Mouse (Mus musculus): ENCODE data around the gene Ift80. TPM values are rescaled to one million over a fixed set of nuclear protein-coding genes. Genes with fewer than 3 reads are reported as not detected.

Gene Ift80
- polyA plus RNA-seq, 1 experiment = 4.1 TPM

GRCm38 (mm10) chr3:69045400-69045703 lies 41.0 kb upstream of the Ift80 start:
- Histone ChIP-seq H3K36me3 (ENCODE audit: control insufficient read depth, insufficient read depth) (peaks cover 31% of the 10 kb centered on the region), H3K27me3 (ENCODE audit: control insufficient read depth, insufficient read depth, insufficient read length) (no peaks in the 10 kb centered on the region), H3K79me3 (ENCODE audit: low read depth) (peaks cover 39% of the 10 kb centered on the region), H3K4me3 (ENCODE audit: insufficient read depth, poor library complexity, severe bottlenecking) (peak overlapping the region; percentile 61), H3ac (ENCODE audit: control insufficient read depth, insufficient read length, low read depth) (peak overlapping the region; percentile 94), H3K79me2 (ENCODE audit: control insufficient read depth, insufficient read depth) (peaks cover 41% of the 10 kb centered on the region)
- no peak for TF ChIP-seq FOSL1 (IDR thresholded peaks at IDR 0.05; ENCODE audit: insufficient read depth, low read length, poor library complexity, severe bottlenecking)
- TF ChIP-seq MYOG (IDR thresholded peaks at IDR 0.05; ENCODE audit: control insufficient read depth, extremely low read depth, insufficient read length) = no peak
- no peak for TF ChIP-seq USF1 (IDR thresholded peaks at IDR 0.05; ENCODE audit: low read depth)
- TF ChIP-seq MYOD1 (IDR thresholded peaks at IDR 0.05; ENCODE audit: control insufficient read depth, insufficient read length, low read depth) = no peak
- no peak for TF ChIP-seq CTCF (IDR thresholded peaks at IDR 0.05; ENCODE audit: control insufficient read depth, insufficient read depth, insufficient read length)
- TF ChIP-seq MAX (IDR thresholded peaks at IDR 0.05) = no peak
- TF ChIP-seq CEBPB (IDR thresholded peaks at IDR 0.05; ENCODE audit: low read depth) = no peak

GRCm38 (mm10) chr3:69044645-69045399 lies 40.5 kb upstream of the Ift80 start, which contains the start of gene Trim59:
Trim59 (minus strand) TSS chr3:69044755.
- no peak for TF ChIP-seq MYOG (IDR thresholded peaks at IDR 0.05; ENCODE audit: control insufficient read depth, extremely low read depth, insufficient read length)
- no peak for TF ChIP-seq USF1 (IDR thresholded peaks at IDR 0.05; ENCODE audit: low read depth)
- no peak for TF ChIP-seq MAX (IDR thresholded peaks at IDR 0.05)
- TF ChIP-seq FOSL1 (IDR thresholded peaks at IDR 0.05; ENCODE audit: insufficient read depth, low read length, poor library complexity, severe bottlenecking) = no peak
- no peak for TF ChIP-seq CTCF (IDR thresholded peaks at IDR 0.05; ENCODE audit: control insufficient read depth, insufficient read depth, insufficient read length)
- no peak for TF ChIP-seq MYOD1 (IDR thresholded peaks at IDR 0.05; ENCODE audit: control insufficient read depth, insufficient read length, low read depth)
- TF ChIP-seq CEBPB (IDR thresholded peaks at IDR 0.05; ENCODE audit: low read depth) = no peak
- Histone ChIP-seq H3K79me3 (ENCODE audit: low read depth) (peaks cover 45% of the 10 kb centered on the region), H3K79me2 (ENCODE audit: control insufficient read depth, insufficient read depth) (peaks cover 47% of the 10 kb centered on the region), H3K36me3 (ENCODE audit: control insufficient read depth, insufficient read depth) (peaks cover 36% of the 10 kb centered on the region), H3K27me3 (ENCODE audit: control insufficient read depth, insufficient read depth, insufficient read length) (no peaks in the 10 kb centered on the region), H3K4me3 (ENCODE audit: insufficient read depth, poor library complexity, severe bottlenecking) (peak within 1 kb of the TSS; percentile 61), H3ac (ENCODE audit: control insufficient read depth, insufficient read length, low read depth) (peak within 1 kb of the TSS; percentile 94)

DNA sequence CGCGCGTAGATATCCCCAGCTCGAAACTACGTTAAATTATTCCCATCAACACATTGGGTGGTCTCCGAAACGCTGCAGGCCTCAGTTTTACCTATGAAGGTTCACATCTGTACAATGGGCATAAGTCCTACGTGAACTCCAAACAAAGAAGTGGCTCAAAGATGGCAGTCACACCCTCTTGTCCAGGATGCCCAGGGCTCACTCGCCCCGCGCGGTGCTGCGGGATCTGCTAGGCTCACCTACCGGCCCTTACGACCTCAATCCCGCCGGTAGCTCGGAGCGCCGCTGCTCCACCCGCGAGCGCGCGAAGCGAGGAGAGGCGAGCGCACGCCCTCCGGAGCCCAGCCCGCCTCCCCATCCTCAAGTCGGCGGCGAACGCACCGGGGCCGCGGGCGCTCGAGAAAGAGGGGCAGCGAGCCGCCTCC lies 39.8 kb upstream of the Ift80 start:
- Histone ChIP-seq H3ac (ENCODE audit: control insufficient read depth, insufficient read length, low read depth) (peak overlapping the region; percentile 82), H3K79me2 (ENCODE audit: control insufficient read depth, insufficient read depth) (peaks cover 53% of the 10 kb centered on the region), H3K4me3 (ENCODE audit: insufficient read depth, poor library complexity, severe bottlenecking) (peak overlapping the region; percentile 61), H3K36me3 (ENCODE audit: control insufficient read depth, insufficient read depth) (peaks cover 43% of the 10 kb centered on the region), H3K27me3 (ENCODE audit: control insufficient read depth, insufficient read depth, insufficient read length) (no peaks in the 10 kb centered on the region), H3K79me3 (ENCODE audit: low read depth) (peaks cover 51% of the 10 kb centered on the region)
- TF ChIP-seq MYOD1 (IDR thresholded peaks at IDR 0.05; ENCODE audit: control insufficient read depth, insufficient read length, low read depth) (no peak), MAX (IDR thresholded peaks at IDR 0.05) (no peak), CTCF (IDR thresholded peaks at IDR 0.05; ENCODE audit: control insufficient read depth, insufficient read depth, insufficient read length) (no peak), USF1 (IDR thresholded peaks at IDR 0.05; ENCODE audit: low read depth) (no peak), CEBPB (IDR thresholded peaks at IDR 0.05; ENCODE audit: low read depth) (no peak), FOSL1 (IDR thresholded peaks at IDR 0.05; ENCODE audit: insufficient read depth, low read length, poor library complexity, severe bottlenecking) (no peak), MYOG (IDR thresholded peaks at IDR 0.05; ENCODE audit: control insufficient read depth, extremely low read depth, insufficient read length) (no peak)

DNA sequence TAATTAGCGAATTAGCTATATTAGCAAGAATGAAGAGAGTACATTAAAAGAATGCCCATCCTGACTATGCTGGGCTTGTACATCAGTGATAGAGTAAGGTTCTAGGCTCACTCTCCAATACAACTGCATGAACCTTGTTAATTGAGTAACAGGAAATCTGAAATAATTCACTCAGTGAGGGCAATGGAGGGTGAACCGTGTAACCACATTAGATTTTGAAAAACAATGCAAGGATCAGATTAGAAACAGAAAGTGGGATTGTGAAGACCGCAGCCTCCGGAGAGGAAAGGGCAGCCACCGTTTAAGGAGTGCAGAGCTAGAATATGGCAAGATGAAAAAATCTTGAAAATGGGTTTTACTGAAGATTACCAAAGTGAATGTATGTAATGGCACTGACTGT lies 36.9 kb upstream of the Ift80 start:
- TF ChIP-seq USF1 (IDR thresholded peaks at IDR 0.05; ENCODE audit: low read depth) (no peak), MYOG (IDR thresholded peaks at IDR 0.05; ENCODE audit: control insufficient read depth, extremely low read depth, insufficient read length) (no peak), CTCF (IDR thresholded peaks at IDR 0.05; ENCODE audit: control insufficient read depth, insufficient read depth, insufficient read length) (no peak), MAX (IDR thresholded peaks at IDR 0.05) (no peak), FOSL1 (IDR thresholded peaks at IDR 0.05; ENCODE audit: insufficient read depth, low read length, poor library complexity, severe bottlenecking) (no peak), MYOD1 (IDR thresholded peaks at IDR 0.05; ENCODE audit: control insufficient read depth, insufficient read length, low read depth) (no peak), CEBPB (IDR thresholded peaks at IDR 0.05; ENCODE audit: low read depth) (no peak)
- Histone ChIP-seq H3ac (ENCODE audit: control insufficient read depth, insufficient read length, low read depth) (no peak overlapping the region), H3K4me3 (ENCODE audit: insufficient read depth, poor library complexity, severe bottlenecking) (no peak overlapping the region), H3K27me3 (ENCODE audit: control insufficient read depth, insufficient read depth, insufficient read length) (no peaks in the 10 kb centered on the region), H3K79me2 (ENCODE audit: control insufficient read depth, insufficient read depth) (peaks cover 82% of the 10 kb centered on the region), H3K36me3 (ENCODE audit: control insufficient read depth, insufficient read depth) (peaks cover 70% of the 10 kb centered on the region), H3K79me3 (ENCODE audit: low read depth) (peaks cover 74% of the 10 kb centered on the region)

DNA sequence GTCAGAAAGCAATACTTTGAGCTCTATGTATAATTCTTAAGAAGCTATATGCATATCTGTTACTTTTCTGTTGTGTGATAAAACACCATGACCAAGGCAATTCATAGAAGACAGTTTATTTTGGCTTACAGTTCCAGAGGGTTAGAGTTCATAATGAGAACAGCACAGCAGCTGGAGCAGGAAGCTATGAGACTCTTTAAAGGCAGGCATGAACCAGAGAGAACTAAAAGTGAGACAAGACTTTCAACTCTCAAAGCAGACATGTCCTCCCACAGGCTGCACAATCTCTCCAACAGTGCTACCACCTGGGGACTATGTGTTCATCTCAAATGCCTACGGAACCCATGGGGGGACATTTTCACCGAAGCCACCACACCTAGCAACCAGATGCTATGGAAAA lies 35.7 kb upstream of the Ift80 start:
- H3K79me3 ChIP-seq (ENCODE audit: low read depth) = peaks cover 83% of the 10 kb centered on the region
- peaks cover 93% of the 10 kb centered on the region for H3K79me2 ChIP-seq (ENCODE audit: control insufficient read depth, insufficient read depth)
- H3K27me3 ChIP-seq (ENCODE audit: control insufficient read depth, insufficient read depth, insufficient read length) = no peaks in the 10 kb centered on the region
- peaks cover 81% of the 10 kb centered on the region for H3K36me3 ChIP-seq (ENCODE audit: control insufficient read depth, insufficient read depth)
- no peak overlapping the region for H3ac ChIP-seq (ENCODE audit: control insufficient read depth, insufficient read length, low read depth)
- H3K4me3 ChIP-seq (ENCODE audit: insufficient read depth, poor library complexity, severe bottlenecking) = no peak overlapping the region
- TF ChIP-seq USF1 (IDR thresholded peaks at IDR 0.05; ENCODE audit: low read depth) (no peak), MAX (IDR thresholded peaks at IDR 0.05) (no peak), FOSL1 (IDR thresholded peaks at IDR 0.05; ENCODE audit: insufficient read depth, low read length, poor library complexity, severe bottlenecking) (no peak), MYOG (IDR thresholded peaks at IDR 0.05; ENCODE audit: control insufficient read depth, extremely low read depth, insufficient read length) (no peak), MYOD1 (IDR thresholded peaks at IDR 0.05; ENCODE audit: control insufficient read depth, insufficient read length, low read depth) (no peak), CEBPB (IDR thresholded peaks at IDR 0.05; ENCODE audit: low read depth) (no peak), CTCF (IDR thresholded peaks at IDR 0.05; ENCODE audit: control insufficient read depth, insufficient read depth, insufficient read length) (no peak)
